Mouse (Mus musculus) limb, embryonic 13.5 days (tissue): ENCODE data around the gene Pdcd7. TPM values are rescaled to one million over a fixed set of nuclear protein-coding genes. Genes with fewer than 3 reads are reported as not detected.

Experiments
- ATAC-seq: fragments of 200-750 bp; cut with Nextera tagmentation; 2 replicates; pipeline ENCODE4 v1.8.0; 2017; ENCODE audit warnings: low read depth, moderate number of reproducible peaks, moderate TSS enrichment; ENCODE audit not compliant: low FRiP score
- H3K27ac ChIP-seq: fragments of 300-500 bp; sonication (generic); 2 replicates; pipeline ENCODE4 v1.5.1; 2015; ENCODE audit warnings: inconsistent platforms, mild to moderate bottlenecking, moderate library complexity
- H3K27me3 ChIP-seq: fragments of 300-500 bp; sonication (generic); 2 replicates; pipeline ENCODE4 v1.6.1; 2015; ENCODE audit warnings: mild to moderate bottlenecking, inconsistent platforms
- H3K36me3 ChIP-seq: fragments of 300-500 bp; sonication (generic); 2 replicates; pipeline ENCODE4 v1.6.1; 2015; ENCODE audit warnings: inconsistent platforms, mild to moderate bottlenecking, moderate library complexity
- H3K4me1 ChIP-seq: fragments of 300-500 bp; sonication (generic); 2 replicates; pipeline ENCODE4 v1.6.1; 2015; ENCODE audit warnings: inconsistent platforms
- H3K4me2 ChIP-seq: fragments of 300-500 bp; sonication (generic); replicated peaks from 2 replicates; pipeline ENCODE4 v1.6.1; 2015; ENCODE audit warnings: inconsistent platforms, mild to moderate bottlenecking, moderate library complexity
- H3K4me3 ChIP-seq: fragments of 300-500 bp; sonication (generic); 2 replicates; pipeline ENCODE4 v1.5.1; 2015; ENCODE audit warnings: moderate library complexity, mild to moderate bottlenecking, inconsistent platforms
- H3K9ac ChIP-seq: fragments of 300-500 bp; sonication (generic); 2 replicates; pipeline ENCODE4 v1.6.1; 2015; ENCODE audit warnings: mild to moderate bottlenecking, inconsistent platforms
- H3K9me3 ChIP-seq: fragments of 300-500 bp; sonication (generic); 2 replicates; pipeline ENCODE4 v1.6.1; 2016; ENCODE audit warnings: inconsistent platforms
- WGBS: fragments of 180-500 bp; shearing (Covaris S2); methylation state at CpG from one replicate; pipeline ENCODE4 v1.1.7; 2015; 5-methylcytosine and 5-hydroxymethylcytosine counted together
- polyA plus RNA-seq: library from polyadenylated mRNA; unstranded; fragments of >200 nt; fragmentation: Nextera tagmentation; extraction: Ambion mirVana; gene quantifications from 2 replicates; pipeline ENCODE4 v1.2.1, GENCODE M21; 2015

Pdcd7 gene
- polyA plus RNA-seq, 1 experiment from 2014 or later, result 10.4 TPM

DNA sequence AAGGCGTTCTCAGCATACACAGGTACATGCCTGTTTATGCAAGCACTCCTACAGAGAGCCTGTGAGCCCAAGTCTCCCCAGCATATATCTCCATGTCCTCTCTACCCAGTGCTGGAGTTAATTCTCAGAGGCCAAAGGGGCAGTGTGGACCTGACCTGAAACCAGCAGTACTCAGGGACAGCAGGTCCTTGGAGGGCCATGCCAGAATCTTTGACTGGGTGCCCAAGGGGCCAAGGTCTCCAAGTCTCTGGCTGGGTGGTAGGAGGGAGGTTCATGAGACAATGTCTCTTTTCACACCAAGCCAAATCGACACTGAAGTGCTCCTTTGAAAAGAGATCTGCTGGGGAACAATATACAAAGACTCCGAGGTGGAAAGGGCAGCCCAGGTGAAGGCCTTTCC is 62.0 kb downstream of the Pdcd7 start:
- Histone ChIP-seq H3K4me3 (no peak overlapping the region), H3K36me3 (peaks cover 8% of the 10 kb centered on the region; the same call in 1 of the 2 replicates), H3K9ac (no peak overlapping the region), H3K27me3 (no peaks in the 10 kb centered on the region), H3K4me2 (no peak overlapping the region), H3K4me1 (no peaks in the 10 kb centered on the region), H3K9me3 (no peaks in the 10 kb centered on the region), H3K27ac (no peak overlapping the region)
- 72% methylated on average over 3 of the region's 3 CpGs for WGBS
- no peak for ATAC-seq

DNA sequence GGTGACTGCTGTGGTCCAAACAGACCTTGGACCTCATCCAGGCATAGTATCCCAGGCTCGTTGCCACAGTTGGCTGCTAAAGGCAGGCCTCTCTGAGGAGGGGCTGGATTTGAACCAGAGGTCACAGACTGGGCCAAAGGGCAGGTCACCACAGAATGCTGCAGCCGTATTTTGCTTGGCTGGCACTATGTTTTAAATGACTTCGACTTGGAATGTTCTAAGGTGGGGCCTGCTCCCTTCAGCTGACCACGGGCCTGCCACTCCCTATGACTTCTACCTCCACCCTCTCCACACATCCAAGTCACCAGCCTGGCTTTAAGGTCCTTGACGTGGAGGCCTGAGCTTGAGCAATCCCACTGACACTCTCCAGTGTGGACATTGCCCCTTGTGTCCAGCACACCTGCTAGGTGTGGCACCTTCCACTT is 63.0 kb downstream of the Pdcd7 start:
- Histone ChIP-seq H3K4me2 (no peak overlapping the region), H3K27me3 (no peaks in the 10 kb centered on the region), H3K27ac (no peak overlapping the region), H3K9ac (no peak overlapping the region), H3K4me1 (no peaks in the 10 kb centered on the region), H3K9me3 (no peaks in the 10 kb centered on the region), H3K36me3 (peaks cover 8% of the 10 kb centered on the region; the same call in 1 of the 2 replicates), H3K4me3 (no peak overlapping the region)
- no peak for ATAC-seq
- 66% methylated on average over 5 of the region's 5 CpGs for WGBS

Other genes with a start within 250 kb of the Pdcd7 start
- 24.7 and 27.6 TPM in 2 replicates for gene Igdcc4, start 244.6 kb upstream of the Pdcd7 start, polyA plus RNA-seq
- 1.2 and 2.1 TPM in 2 replicates for gene Igdcc3, start 204.9 kb upstream of the Pdcd7 start, polyA plus RNA-seq
- 7.0 and 7.1 TPM in 2 replicates for gene Parp16, start 150.8 kb upstream of the Pdcd7 start, polyA plus RNA-seq
- gene Cilp, start 80.9 kb upstream of the Pdcd7 start, polyA plus RNA-seq, result 1.9 TPM in 2 replicates
- gene Clpx, start 51.8 kb upstream of the Pdcd7 start, polyA plus RNA-seq, result 62.3 and 66.2 TPM in 2 replicates
- gene Ubap1l, start 14.9 kb downstream of the Pdcd7 start, polyA plus RNA-seq, result 0.42 and 0.49 TPM in 2 replicates
- 1.4 and 1.6 TPM in 2 replicates for gene Kbtbd13, start 45.5 kb downstream of the Pdcd7 start, polyA plus RNA-seq
- gene Rasl12, start 52.4 kb downstream of the Pdcd7 start, polyA plus RNA-seq, result 9.7 and 11.1 TPM in 2 replicates
- gene Slc51b, start 76.9 kb downstream of the Pdcd7 start, polyA plus RNA-seq, result not detected in 2 replicates
- 24.2 and 25.2 TPM in 2 replicates for gene Mtfmt, start 89.7 kb downstream of the Pdcd7 start, polyA plus RNA-seq
- gene Spg21, start 114.8 kb downstream of the Pdcd7 start, polyA plus RNA-seq, result 141 and 144 TPM in 2 replicates
- gene Ankdd1a, start 174.1 kb downstream of the Pdcd7 start, polyA plus RNA-seq, result not detected in 2 replicates
- 13.9 and 16.2 TPM in 2 replicates for gene Plekho2, start 233.9 kb downstream of the Pdcd7 start, polyA plus RNA-seq
- 15.1 and 16.0 TPM in 2 replicates for gene Pif1, start 241.1 kb downstream of the Pdcd7 start, polyA plus RNA-seq